Mouse (Mus musculus) thymus, postnatal 14 days (tissue): Measurements from ENCODE around the gene Nfasc.

Experiments
- DNase-seq: peaks from one replicate; pipeline ENCODE4 v3.0.0; 2021

Gene Nfasc

GRCm38 (mm10) chr1:132580063-132580462, 161.5 kb downstream of the Nfasc start:
- no peak for DNase-seq

GRCm38 (mm10) chr1:132576845-132577244, 164.8 kb downstream of the Nfasc start:
- DNase-seq = no peak

GRCm38 (mm10) chr1:132572851-132573250, 168.7 kb downstream of the Nfasc start:
- no peak for DNase-seq

DNA sequence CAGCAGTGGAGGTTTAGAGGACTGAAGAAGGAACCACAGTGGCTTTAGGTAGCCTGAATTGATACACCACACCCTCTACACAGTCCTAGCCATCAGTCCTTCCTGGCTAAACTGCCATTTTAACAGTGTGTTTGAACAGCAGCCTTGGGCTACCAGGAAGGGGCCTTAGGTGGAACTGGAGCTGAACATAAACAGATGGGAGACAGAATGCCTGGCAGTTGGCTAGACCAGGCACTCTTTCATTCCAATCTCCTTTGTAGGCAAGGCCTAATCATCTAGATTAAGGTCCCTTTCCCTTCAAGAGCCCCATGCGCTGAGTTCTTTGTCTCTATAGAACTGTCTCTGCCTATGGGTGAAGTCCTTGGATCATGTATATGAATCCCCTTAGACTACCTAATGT, 170.0 kb downstream of the Nfasc start:
- no peak for DNase-seq

GRCm38 (mm10) chr1:132570906-132571305, 170.7 kb downstream of the Nfasc start:
- DNase-seq = no peak

DNA sequence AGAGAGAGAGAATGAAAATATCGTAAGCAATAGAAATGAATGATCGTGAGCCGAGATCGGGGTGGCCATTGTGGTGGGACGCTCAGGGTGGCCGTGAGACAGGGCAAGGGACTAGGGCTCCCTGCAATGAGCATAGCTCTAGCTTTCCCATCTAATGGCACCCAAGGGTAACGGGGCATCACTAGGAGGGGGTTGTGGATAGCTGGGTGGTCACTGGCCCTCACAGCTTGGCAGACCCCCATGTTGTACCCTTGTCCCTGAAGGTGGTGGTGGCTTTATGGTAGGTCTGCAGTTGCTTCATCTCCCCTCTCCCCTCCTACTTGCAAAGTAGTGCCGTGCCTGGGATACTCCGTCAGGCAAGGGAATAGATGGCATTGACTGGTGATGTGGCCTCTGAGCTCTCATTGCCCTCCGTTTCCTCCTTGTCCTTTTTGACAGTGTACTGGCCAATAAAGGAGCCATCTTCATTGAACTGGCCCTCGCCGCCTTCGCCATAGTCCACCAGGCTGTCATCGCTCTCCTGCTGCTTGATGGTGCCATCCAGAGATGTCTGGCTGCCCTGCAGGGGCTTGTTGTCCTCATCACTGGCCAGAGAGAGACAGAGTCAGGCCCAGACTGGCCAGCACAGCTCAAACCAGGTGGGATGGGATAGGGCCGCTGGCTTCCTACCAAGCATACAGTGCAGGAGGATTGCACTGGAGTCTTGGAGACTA, 171.4 kb downstream of the Nfasc start:
- DNase-seq = no peak

GRCm38 (mm10) chr1:132569516-132569915, 172.1 kb downstream of the Nfasc start:
- no peak for DNase-seq

GRCm38 (mm10) chr1:132567336-132568125, 174.1 kb downstream of the Nfasc start:
- no peak for DNase-seq

GRCm38 (mm10) chr1:132565766-132566165, 175.8 kb downstream of the Nfasc start:
- DNase-seq = no peak

GRCm38 (mm10) chr1:132564946-132565345, 176.7 kb downstream of the Nfasc start:
- no peak for DNase-seq

- no peak for DNase-seq
These were observed 179.2 kb downstream of the Nfasc start for GRCm38 (mm10) chr1:132562337-132562795.

- DNase-seq = no peak
These were observed 180.5 kb downstream of the Nfasc start for GRCm38 (mm10) chr1:132560907-132561700.

- no peak for DNase-seq
These were observed 182.6 kb downstream of the Nfasc start for GRCm38 (mm10) chr1:132559045-132559444.

DNA sequence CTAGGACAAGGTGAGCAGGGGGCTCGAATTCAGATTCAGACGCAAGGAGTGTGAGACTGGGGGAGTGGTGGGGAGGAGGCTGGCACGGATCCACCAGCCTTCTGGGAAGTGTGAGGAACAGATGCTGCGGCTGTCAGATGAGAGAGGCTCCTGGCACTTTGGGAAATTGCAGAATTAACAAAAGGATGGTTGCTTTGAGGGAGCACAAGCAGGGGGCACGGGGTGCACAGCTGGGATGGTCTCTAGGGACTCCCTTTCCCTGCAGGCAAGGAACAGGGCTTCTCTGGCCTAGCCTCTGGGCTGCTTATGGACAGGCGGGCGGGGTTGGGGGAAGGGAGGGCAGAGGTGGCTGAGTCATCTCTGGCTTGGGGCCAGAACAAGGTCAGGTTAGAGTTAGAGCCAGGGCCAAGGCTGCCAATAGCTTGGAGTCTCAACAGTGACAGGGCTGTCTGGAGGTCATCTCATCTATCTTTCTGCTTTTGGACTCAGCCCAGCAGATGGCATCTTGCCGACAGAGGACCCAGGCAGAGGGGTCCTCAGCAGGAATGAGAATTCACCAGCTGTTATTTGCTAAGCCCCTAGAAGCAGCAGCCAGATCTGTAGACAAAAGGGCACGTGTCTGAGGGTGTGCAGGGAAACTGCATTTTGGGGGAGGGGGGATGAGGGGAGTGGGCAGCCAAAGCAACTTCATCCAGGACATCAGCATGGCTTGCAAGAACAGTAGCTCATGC, 183.5 kb downstream of the Nfasc start:
- no peak for DNase-seq

GRCm38 (mm10) chr1:132543789-132544188, 197.8 kb downstream of the Nfasc start:
- DNase-seq = no peak

- no peak for DNase-seq
These were observed 198.8 kb downstream of the Nfasc start, which contains the start of gene Cntn2 for GRCm38 (mm10) chr1:132542762-132543306. TSS of gene Cntn2 (minus strand) at chr1:132543256.

DNA sequence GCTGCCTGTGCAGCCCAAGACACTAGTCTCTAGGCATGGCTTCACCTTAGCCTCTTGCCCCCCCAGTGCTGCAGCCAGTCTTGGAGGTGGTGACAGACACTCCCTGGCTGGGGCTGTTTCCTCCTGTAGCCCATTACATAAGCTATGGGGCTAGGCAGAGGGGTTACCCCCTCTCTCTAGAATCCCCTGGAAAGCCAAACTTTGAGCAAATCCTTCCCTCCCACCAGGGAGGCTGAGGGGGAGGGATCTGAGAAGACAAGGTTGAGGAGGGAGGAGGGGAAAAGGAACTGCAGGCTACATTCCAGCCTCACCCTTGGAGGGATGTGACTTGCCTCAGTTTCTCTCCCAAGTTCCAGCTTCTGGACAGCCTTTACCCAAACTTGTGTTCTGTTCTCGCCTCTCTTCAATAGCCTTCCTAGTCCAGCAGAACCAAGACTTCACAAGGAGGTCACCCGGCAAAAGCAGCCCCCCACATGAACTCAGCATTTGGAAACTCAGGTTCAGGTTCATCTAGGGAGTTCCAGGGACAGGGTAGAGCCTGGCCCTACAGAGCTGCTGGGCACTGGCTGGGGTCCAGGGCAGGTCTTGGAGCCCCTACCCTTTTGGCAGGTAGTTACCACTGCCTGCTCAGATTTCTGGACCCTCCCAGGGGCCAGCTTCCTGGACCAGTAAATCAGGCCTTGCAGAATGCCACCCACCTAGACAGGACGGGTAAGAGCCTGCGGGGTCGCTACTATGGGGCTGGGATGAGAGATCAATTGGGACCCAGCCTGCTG, 199.6 kb downstream of the Nfasc start:
- DNase-seq = no peak

- no peak for DNase-seq
These were observed 200.3 kb downstream of the Nfasc start for GRCm38 (mm10) chr1:132541171-132541823.

GRCm38 (mm10) chr1:132540701-132541100, 200.9 kb downstream of the Nfasc start:
- no peak for DNase-seq

DNA sequence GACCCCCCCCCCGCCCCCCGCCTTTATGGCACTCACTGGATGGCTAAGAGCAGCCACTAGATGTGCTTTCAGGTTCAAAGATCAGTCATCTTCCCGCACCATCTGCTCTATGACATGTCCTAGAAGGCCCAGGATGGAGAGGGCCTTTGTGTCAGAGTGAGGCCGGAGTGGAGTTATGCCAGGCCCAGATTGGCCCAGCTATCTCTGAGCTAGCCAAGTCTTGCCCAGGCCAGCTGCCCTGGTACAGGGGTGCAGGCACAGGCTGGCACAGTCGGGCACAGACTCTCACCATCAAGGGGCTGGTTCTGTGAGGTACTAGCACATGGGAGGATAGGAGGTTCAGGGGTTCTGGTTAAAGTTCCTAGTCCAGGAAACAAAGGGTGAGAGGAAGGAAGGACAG, 203.9 kb downstream of the Nfasc start:
- no peak for DNase-seq

DNA sequence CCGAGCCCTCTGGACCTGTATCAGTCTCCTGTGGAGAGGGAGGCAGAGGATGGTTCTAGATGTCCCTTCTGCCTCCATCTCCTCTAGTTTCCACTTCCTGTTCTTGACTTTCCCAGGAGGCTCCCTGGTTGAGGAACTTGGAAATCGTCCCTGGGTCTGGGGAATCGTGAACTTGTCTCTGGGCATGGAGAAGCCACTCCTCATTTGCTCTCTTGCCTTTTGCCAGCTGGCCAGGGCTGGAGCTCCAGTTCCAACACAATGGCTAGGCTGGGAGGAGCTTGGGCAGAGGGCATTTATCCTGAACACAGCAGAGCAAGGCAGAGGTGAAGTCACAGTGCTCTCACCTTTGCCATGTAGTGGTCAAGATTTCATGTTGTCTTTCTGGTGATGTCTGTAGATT, 205.2 kb downstream of the Nfasc start:
- DNase-seq = no peak
